Mouse (Mus musculus) kidney, postnatal 0 days (tissue): ENCODE results near the gene Catsper2. TPM values are rescaled to one million over a fixed set of nuclear protein-coding genes. Genes with fewer than 3 reads are reported as not detected.

ENCODE experiments used
- ATAC-seq: fragments of 200-750 bp; cut with Nextera tagmentation; replicated peaks from 2 replicates; pipeline ENCODE4 v1.8.0; 2017; ENCODE audit warnings: low read depth, moderate number of reproducible peaks, moderate TSS enrichment, moderate library complexity; ENCODE audit not compliant: low FRiP score
- DNase-seq: peaks from one replicate; pipeline ENCODE4 v3.0.0-alpha.2; 2016; ENCODE audit warnings: low spot score
- H3K27ac ChIP-seq: fragments of 300-500 bp; sonication (generic); 2 replicates; pipeline ENCODE4 v1.5.1; 2014; ENCODE audit warnings: mild to moderate bottlenecking
- H3K27me3 ChIP-seq: fragments of 300-500 bp; sonication (generic); 2 replicates; pipeline ENCODE4 v1.6.1; 2014; ENCODE audit warnings: low read length, mixed read lengths; ENCODE audit not compliant: insufficient read depth
- H3K36me3 ChIP-seq: fragments of 300-500 bp; sonication (generic); 2 replicates; pipeline ENCODE4 v1.6.1; 2014; ENCODE audit warnings: low read length, mixed read lengths; ENCODE audit not compliant: insufficient read depth
- H3K4me1 ChIP-seq: fragments of 300-500 bp; sonication (generic); replicated peaks from 2 replicates; pipeline ENCODE4 v1.6.1; 2014; ENCODE audit warnings: antibody characterized with exemption, low read length, mixed read lengths; ENCODE audit not compliant: insufficient read depth
- H3K4me2 ChIP-seq: fragments of 300-500 bp; sonication (generic); 2 replicates; pipeline ENCODE4 v1.6.1; 2014; ENCODE audit warnings: mild to moderate bottlenecking, low read length, moderate library complexity, mixed read lengths
- H3K4me3 ChIP-seq: fragments of 300-500 bp; sonication (generic); replicated peaks from 2 replicates; pipeline ENCODE4 v1.5.1; 2014; ENCODE audit warnings: low read depth, low read length
- H3K9ac ChIP-seq: fragments of 300-500 bp; sonication (generic); 2 replicates; pipeline ENCODE4 v1.6.1; 2014; ENCODE audit warnings: low read depth, low read length
- H3K9me3 ChIP-seq: fragments of 300-500 bp; sonication (generic); replicated peaks from 2 replicates; pipeline ENCODE4 v1.6.1; 2016; ENCODE audit warnings: low read length, inconsistent platforms, mixed read lengths
- CTCF ChIP-seq: IDR thresholded peaks from 2 replicates; pipeline ENCODE4 v1.5.1; 2016; ENCODE audit warnings: antibody characterized with exemption, low read depth, mild to moderate bottlenecking, moderate library complexity
- WGBS: fragments of 180-500 bp; shearing (Covaris S2); extraction: QIAGEN DNeasy Blood & Tissue Kit; methylation state at CpG from one replicate; pipeline ENCODE4 v1.1.7; 2014; 5-methylcytosine and 5-hydroxymethylcytosine counted together
- polyA plus RNA-seq: library from polyadenylated mRNA; unstranded; fragments of >200 nt; fragmentation: Nextera tagmentation; extraction: Ambion mirVana; gene quantifications from 2 replicates; pipeline ENCODE4 v1.2.1, GENCODE M21; 2015

The Catsper2 gene
- polyA plus RNA-seq, 1 experiment from 2014 or later: 2.4 TPM

DNA sequence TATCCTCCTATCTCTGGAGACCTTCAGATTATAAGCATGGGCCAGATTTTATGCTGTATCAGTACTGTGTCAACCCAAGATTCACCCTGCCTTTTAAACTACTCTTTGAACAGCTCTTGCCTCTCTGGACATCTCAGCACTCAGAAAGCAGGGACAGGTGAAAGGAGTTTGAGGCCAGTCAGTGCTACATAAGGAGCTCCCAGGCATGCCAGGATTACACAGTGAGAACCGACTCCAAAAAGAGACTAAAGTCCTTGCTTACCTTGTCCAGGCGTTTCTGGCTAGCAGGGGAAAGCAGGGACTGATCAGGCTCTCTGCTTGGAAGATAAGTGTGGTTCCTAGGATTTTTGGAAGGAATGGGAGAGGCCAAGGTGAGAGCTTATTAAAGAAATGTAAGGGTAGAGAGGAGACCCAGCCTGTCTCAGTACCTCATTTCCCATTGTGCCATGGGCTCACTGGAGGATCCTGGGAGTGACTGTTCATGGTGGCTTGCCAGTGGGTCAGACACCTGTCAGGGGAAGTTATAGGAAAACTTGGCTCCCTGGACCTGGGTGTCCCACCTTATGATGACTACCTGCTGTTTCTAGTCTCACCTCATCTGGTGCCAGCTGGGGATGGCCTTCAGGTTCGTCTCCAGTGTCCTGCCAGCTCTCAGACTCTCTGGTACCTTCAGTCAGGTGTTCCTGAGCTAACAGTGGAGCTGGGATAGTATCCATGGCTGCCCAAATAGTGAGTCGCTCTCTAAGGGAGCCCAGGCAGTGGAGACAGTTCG is 27.4 kb upstream of the Catsper2 start:
- TF ChIP-seq CTCF: no peak
- H3K4me3 ChIP-seq: no peak overlapping the region
- peaks cover 13% of the 10 kb centered on the region for H3K4me1 ChIP-seq
- H3K36me3 ChIP-seq: peaks cover 19% of the 10 kb centered on the region; the same call in 1 of the 2 replicates
- no peaks in the 10 kb centered on the region for H3K27me3 ChIP-seq
- H3K9me3 ChIP-seq: no peaks in the 10 kb centered on the region
- no peak overlapping the region for H3K9ac ChIP-seq
- H3K27ac ChIP-seq: no peak overlapping the region
- H3K4me2 ChIP-seq: no peak overlapping the region
- no peak for ATAC-seq
- DNase-seq: no peak
- 60% methylated on average over 5 of the region's 5 CpGs for WGBS

DNA sequence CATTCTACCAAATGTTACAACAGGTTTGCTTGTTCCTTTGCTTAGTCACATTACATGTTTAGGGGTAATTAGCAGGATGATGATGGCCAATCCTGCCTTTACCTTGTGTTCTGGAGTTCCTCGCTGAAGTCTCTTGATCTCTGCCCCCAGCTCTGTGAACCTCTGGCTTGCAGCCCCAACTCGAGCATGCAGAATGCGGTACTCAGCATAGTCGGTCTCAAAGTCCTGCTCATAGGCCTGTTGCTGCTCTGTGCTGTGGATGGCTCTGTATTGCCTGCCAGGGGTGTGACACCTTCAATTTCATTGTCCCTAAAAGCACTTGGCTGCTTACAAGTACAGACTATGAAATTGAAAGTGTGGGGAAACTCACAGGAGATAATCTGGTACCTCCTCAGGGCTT is 26.2 kb upstream of the Catsper2 start:
- H3K4me2 ChIP-seq: no peak overlapping the region
- no peak overlapping the region for H3K4me3 ChIP-seq
- H3K27ac ChIP-seq: no peak overlapping the region
- WGBS: 67% methylated on average over 4 of the region's 4 CpGs
- peaks cover 27% of the 10 kb centered on the region; the same call in 1 of the 2 replicates for H3K36me3 ChIP-seq
- peaks cover 13% of the 10 kb centered on the region for H3K4me1 ChIP-seq
- H3K9me3 ChIP-seq: no peaks in the 10 kb centered on the region
- peak; percentile 58; the same call in 1 of the 2 replicates for ATAC-seq
- H3K27me3 ChIP-seq: no peaks in the 10 kb centered on the region
- DNase-seq: no peak
- no peak overlapping the region for H3K9ac ChIP-seq
- TF ChIP-seq CTCF: no peak

DNA sequence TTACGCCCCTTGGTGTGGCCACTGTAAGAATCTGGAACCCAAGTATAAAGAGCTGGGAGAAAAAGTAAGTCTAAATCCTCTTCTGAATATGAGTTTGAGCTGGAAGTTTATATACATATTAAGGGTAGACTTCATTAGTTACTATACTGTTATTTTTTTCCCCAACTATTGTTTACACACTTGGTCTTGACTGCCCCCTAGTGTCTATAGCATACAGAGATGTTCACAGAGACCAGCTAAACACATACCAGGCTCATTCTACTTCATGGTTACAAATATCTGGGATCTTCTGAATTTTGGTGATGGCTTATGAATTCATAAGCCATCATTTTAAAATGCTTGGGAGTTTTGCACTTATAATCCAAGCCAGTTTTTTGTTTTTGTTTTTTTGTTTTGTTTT is 21.3 kb upstream of the Catsper2 start:
- no peak overlapping the region for H3K4me3 ChIP-seq
- no peak overlapping the region for H3K4me2 ChIP-seq
- no peaks in the 10 kb centered on the region for H3K4me1 ChIP-seq
- ATAC-seq (no peak), DNase-seq (peak; percentile 74)
- 91% methylated on average over 1 of the region's 1 CpGs for WGBS
- H3K9me3 ChIP-seq: no peaks in the 10 kb centered on the region
- no peaks in the 10 kb centered on the region for H3K27me3 ChIP-seq
- TF ChIP-seq CTCF: peak; percentile 61
- H3K9ac ChIP-seq: no peak overlapping the region
- no peak overlapping the region for H3K27ac ChIP-seq
- H3K36me3 ChIP-seq: peaks cover 70% of the 10 kb centered on the region

DNA sequence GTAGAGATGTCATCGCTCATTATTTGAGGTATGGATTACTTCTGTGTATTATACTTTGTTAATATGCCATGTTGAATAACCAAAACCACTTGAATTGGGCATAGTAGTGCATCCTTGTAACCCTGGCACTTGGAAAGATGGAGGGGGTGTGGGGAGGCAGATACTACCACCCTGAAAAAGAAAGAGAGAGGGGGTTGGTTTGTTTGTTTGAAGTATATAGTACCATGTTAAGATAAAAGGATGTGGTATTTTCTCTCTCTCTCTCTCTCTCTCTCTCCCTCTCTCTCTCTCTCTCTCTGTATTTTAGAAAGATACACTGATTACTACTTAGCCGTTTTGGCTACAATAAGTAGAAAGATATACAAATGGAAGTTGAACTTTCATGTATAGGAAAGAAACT is 12.3 kb upstream of the Catsper2 start:
- Histone ChIP-seq H3K4me3 (no peak overlapping the region), H3K27ac (no peak overlapping the region), H3K9me3 (no peaks in the 10 kb centered on the region), H3K36me3 (peaks cover 47% of the 10 kb centered on the region), H3K4me2 (no peak overlapping the region), H3K9ac (no peak overlapping the region), H3K27me3 (no peaks in the 10 kb centered on the region), H3K4me1 (no peaks in the 10 kb centered on the region)
- DNase-seq: no peak
- WGBS: 100% methylated on average over 2 of the region's 2 CpGs
- no peak for TF ChIP-seq CTCF
- no peak for ATAC-seq

DNA sequence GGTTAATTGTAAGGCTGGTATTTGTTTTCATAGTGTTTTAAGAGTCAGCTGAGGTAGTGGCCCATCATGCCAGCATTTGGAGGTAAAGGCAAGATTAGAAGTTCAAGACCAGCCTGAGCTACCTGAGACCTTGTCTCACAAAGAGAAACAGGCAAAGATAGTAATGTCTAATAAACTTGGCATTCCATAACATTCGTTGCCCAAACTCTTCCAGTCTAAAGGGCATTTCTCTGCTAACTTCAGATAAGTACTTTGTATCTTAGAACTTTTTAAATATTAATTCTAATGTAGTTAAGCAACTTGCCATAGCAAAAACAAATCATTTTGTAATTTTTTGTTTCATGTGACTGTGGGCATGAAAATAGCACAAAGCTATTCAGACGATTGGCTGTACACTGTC is 9.6 kb upstream of the Catsper2 start:
- no peak for TF ChIP-seq CTCF
- no peaks in the 10 kb centered on the region for H3K9me3 ChIP-seq
- no peaks in the 10 kb centered on the region for H3K4me1 ChIP-seq
- ATAC-seq (no peak), DNase-seq (no peak)
- no peaks in the 10 kb centered on the region for H3K27me3 ChIP-seq
- H3K9ac ChIP-seq: no peak overlapping the region
- H3K36me3 ChIP-seq: peaks cover 42% of the 10 kb centered on the region; the same call in 1 of the 2 replicates
- no peak overlapping the region for H3K27ac ChIP-seq
- no peak overlapping the region for H3K4me2 ChIP-seq
- WGBS: 87% methylated on average over 2 of the region's 2 CpGs
- H3K4me3 ChIP-seq: no peak overlapping the region

DNA sequence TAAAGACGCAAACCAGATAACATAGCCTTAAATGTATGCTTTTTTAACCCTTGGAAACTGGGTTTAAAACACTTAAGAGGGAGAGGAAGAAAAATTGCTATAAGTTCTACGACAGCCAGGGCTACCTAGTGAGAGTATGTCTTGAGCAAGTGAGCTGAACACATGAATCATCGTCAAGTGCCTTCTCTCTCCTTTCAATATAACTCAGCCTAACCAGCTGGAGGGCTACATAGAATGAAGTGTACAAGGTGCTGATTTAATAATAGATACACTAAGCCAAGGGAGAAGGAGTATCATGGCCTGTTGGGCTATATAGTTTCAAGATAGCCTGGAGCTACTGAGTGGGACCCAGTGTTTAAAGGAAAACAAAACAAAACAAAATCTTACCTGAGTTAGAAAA is 4.9 kb upstream of the Catsper2 start:
- Histone ChIP-seq H3K27me3 (no peaks in the 10 kb centered on the region), H3K9me3 (no peaks in the 10 kb centered on the region), H3K4me2 (no peak overlapping the region), H3K4me1 (peaks cover 15% of the 10 kb centered on the region; the same call in 1 of the 2 replicates), H3K36me3 (peaks cover 26% of the 10 kb centered on the region; the same call in 1 of the 2 replicates), H3K4me3 (no peak overlapping the region), H3K27ac (no peak overlapping the region), H3K9ac (no peak overlapping the region)
- DNase-seq: no peak
- ATAC-seq: no peak
- no peak for TF ChIP-seq CTCF
- WGBS: 83% methylated on average over 3 of the region's 3 CpGs

DNA sequence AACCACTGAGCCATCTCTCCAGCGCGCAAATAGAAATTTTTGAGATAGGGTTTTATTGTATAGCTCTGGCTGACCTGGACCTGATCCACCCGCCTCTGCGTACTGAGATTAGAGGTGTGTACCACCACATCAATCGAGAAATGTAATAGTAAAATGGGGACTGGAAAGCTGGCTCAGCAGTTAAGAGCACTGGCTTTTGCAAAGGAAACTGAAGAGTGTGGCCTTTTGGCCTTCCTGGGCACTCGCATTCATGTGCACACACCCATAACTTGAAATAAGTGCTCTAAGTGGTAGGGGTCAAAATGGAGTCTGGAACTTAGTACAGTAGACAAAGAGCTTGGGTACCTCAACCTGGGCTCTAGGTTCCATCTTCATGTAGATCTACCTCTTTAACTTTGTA is 2.8 kb upstream of the Catsper2 start:
- Histone ChIP-seq H3K36me3 (peaks cover 17% of the 10 kb centered on the region; the same call in 1 of the 2 replicates), H3K4me2 (no peak overlapping the region), H3K4me1 (peaks cover 15% of the 10 kb centered on the region; the same call in 1 of the 2 replicates), H3K27ac (no peak overlapping the region), H3K27me3 (no peaks in the 10 kb centered on the region), H3K9me3 (no peaks in the 10 kb centered on the region), H3K9ac (no peak overlapping the region), H3K4me3 (no peak overlapping the region)
- DNase-seq (no peak), ATAC-seq (no peak)
- 82% methylated on average over 6 of the region's 6 CpGs for WGBS
- TF ChIP-seq CTCF: no peak
